ENCODE assay signal across 10 mouse cellular contexts in genomic region chr11:5892810-5893368, GRCm38 (mm10). TPM values are rescaled to one million over a fixed set of nuclear protein-coding genes. Genes with fewer than 3 reads are reported as not detected.
DNase-seq lines count a peak whose midpoint lies in the region; ATAC-seq and TF ChIP-seq lines count a peak whose summit lies in the region.
"Had no signal": no experiment of that assay in that cellular context is flagged by ENCODE, and none has a peak within 500 bp of the region (broad histone marks: within the 10 kb centered on the region; RNA-seq: fewer than 3 reads in every experiment).

No protein-coding gene starts in this region.

- no peak overlapping the region for H3K9ac ChIP-seq in hindbrain, embryonic 14.5 days
- no peak overlapping the region for H3K9ac ChIP-seq in hindbrain, embryonic 11.5 days (ENCODE audit: low read depth, low read length)
- no peak overlapping the region for H3K9ac ChIP-seq in intestine, postnatal 0 days (ENCODE audit: low read depth, low read length)

- no peak overlapping the region for H3K4me3 ChIP-seq in cerebellum, adult 2 months (replicated peaks; ENCODE audit: insufficient read depth, low read depth, low read length)
- H3K4me3 ChIP-seq in hindbrain, embryonic 14.5 days (replicated peaks; ENCODE audit: low read length), result no peak overlapping the region
- no peak overlapping the region for H3K4me3 ChIP-seq in hindbrain, embryonic 11.5 days (ENCODE audit: low read depth, low read length)
- no peak overlapping the region for H3K4me3 ChIP-seq in intestine, postnatal 0 days (ENCODE audit: low read depth, low read length)
- H3K4me3 ChIP-seq in gastrocnemius, adult 2 months, result no peak overlapping the region

- H3K36me3 ChIP-seq in hindbrain, embryonic 14.5 days (replicated peaks; ENCODE audit: control insufficient read depth, insufficient read depth), result no peaks in the 10 kb centered on the region
- H3K36me3 ChIP-seq in hindbrain, embryonic 11.5 days (ENCODE audit: control insufficient read depth, insufficient read depth, low read length), result no peaks in the 10 kb centered on the region
- H3K36me3 ChIP-seq in intestine, postnatal 0 days (ENCODE audit: control insufficient read depth, insufficient read depth), result no peaks in the 10 kb centered on the region

- TF ChIP-seq CTCF in cerebellum, adult 2 months (IDR thresholded peaks at IDR 0.05; ENCODE audit: borderline replicate concordance, insufficient read depth, low read depth, low read length), result no peak
- no peak for TF ChIP-seq CTCF in intestine, postnatal 0 days (IDR thresholded peaks at IDR 0.05; ENCODE audit: low read depth)
- TF ChIP-seq CTCF in gastrocnemius, adult 2 months (IDR thresholded peaks at IDR 0.05), result no peak

- H3K4me1 ChIP-seq in cerebellum, adult 2 months (ENCODE audit: control insufficient read depth, insufficient read depth, low read length), result peaks cover 18% of the 10 kb centered on the region
- H3K4me1 ChIP-seq in hindbrain, embryonic 14.5 days (replicated peaks; ENCODE audit: control insufficient read depth, insufficient read depth, low read length), result 0 out of 2 replicates have a peak, but pooled peaks cover 5% of the 10 kb centered on the region
- H3K4me1 ChIP-seq in hindbrain, embryonic 11.5 days (replicated peaks; ENCODE audit: control insufficient read depth, insufficient read depth, low read length), result peaks cover 5% of the 10 kb centered on the region
- H3K4me1 ChIP-seq in intestine, postnatal 0 days (replicated peaks; ENCODE audit: control insufficient read depth, insufficient read depth, low read length), result peaks cover 12% of the 10 kb centered on the region; the same call in 1 of the 2 replicates

- no peaks in the 10 kb centered on the region for H3K9me3 ChIP-seq in hindbrain, embryonic 14.5 days (ENCODE audit: control insufficient read depth, low read length)
- H3K9me3 ChIP-seq in hindbrain, embryonic 11.5 days (ENCODE audit: control insufficient read depth, low read length), result no peaks in the 10 kb centered on the region
- H3K9me3 ChIP-seq in intestine, postnatal 0 days (ENCODE audit: control insufficient read depth), result no peaks in the 10 kb centered on the region

- H3K27ac ChIP-seq in cerebellum, adult 2 months (ENCODE audit: insufficient read depth, low read length), result peak overlapping the region; percentile 67
- peak overlapping the region; percentile 51; the same call in 1 of the 2 replicates for H3K27ac ChIP-seq in hindbrain, embryonic 14.5 days
- H3K27ac ChIP-seq in hindbrain, embryonic 11.5 days (ENCODE audit: low read depth, low read length), result no peak overlapping the region
- H3K27ac ChIP-seq in intestine, postnatal 0 days (ENCODE audit: low read depth, low read length), result no peak overlapping the region
- H3K27ac ChIP-seq in gastrocnemius, adult 2 months, result no peak overlapping the region

- ATAC-seq in hindbrain, embryonic 14.5 days (ENCODE audit: low FRiP score), result no peak
- ATAC-seq in hindbrain, embryonic 11.5 days (ENCODE audit: low FRiP score), result no peak
- ATAC-seq in intestine, postnatal 0 days, result peak; percentile 57
- ATAC-seq in granulocyte monocyte progenitor cell, adult 5-6 weeks (replicated peaks; ENCODE audit: poor library complexity, severe bottlenecking), result no peak

- intact Hi-C loops in gastrocnemius, adult 2 months (cut with DNase I), result no loop called here

- no peaks in the 10 kb centered on the region for H3K27me3 ChIP-seq in cerebellum, adult 2 months (ENCODE audit: control insufficient read depth, insufficient read depth, low read length)
- peaks cover 5% of the 10 kb centered on the region; the same call in 1 of the 2 replicates for H3K27me3 ChIP-seq in hindbrain, embryonic 14.5 days (ENCODE audit: control insufficient read depth, insufficient read depth, low read length)
- no peaks in the 10 kb centered on the region for H3K27me3 ChIP-seq in hindbrain, embryonic 11.5 days (ENCODE audit: control insufficient read depth, insufficient read depth, low read length)
- no peaks in the 10 kb centered on the region for H3K27me3 ChIP-seq in intestine, postnatal 0 days (replicated peaks; ENCODE audit: control insufficient read depth, insufficient read depth, low read length)

- WGBS in cerebellum, adult 2 months, result 32% methylated on average over 4 of the region's 4 CpGs
- 38% methylated on average over 4 of the region's 4 CpGs for WGBS in hindbrain, embryonic 14.5 days
- 47% methylated on average over 4 of the region's 4 CpGs for WGBS in hindbrain, embryonic 11.5 days
- WGBS in intestine, postnatal 0 days, result 22% methylated on average over 4 of the region's 4 CpGs

- DNase-seq in cerebellum, adult 2 months, result peak in 1 of 2 experiments; percentile 54
- no peak for DNase-seq in cerebellum, postnatal 14 days
- DNase-seq in hindbrain, embryonic 14.5 days (ENCODE audit: low spot score), result no peak
- no peak for DNase-seq in hindbrain, embryonic 11.5 days (ENCODE audit: low spot score)
- peak; percentile 42 for DNase-seq in embryo, embryonic 10.5 days (ENCODE audit: low spot score)
- no peak for DNase-seq in gastrocnemius, adult 2 months

- no peak overlapping the region for H3K4me2 ChIP-seq in hindbrain, embryonic 14.5 days (replicated peaks)
- no peak overlapping the region for H3K4me2 ChIP-seq in hindbrain, embryonic 11.5 days (replicated peaks; ENCODE audit: low read depth, low read length)
- no peak overlapping the region for H3K4me2 ChIP-seq in intestine, postnatal 0 days (replicated peaks; ENCODE audit: low read depth)

- no peak for TF ChIP-seq POLR2A in cerebellum, adult 2 months (IDR thresholded peaks at IDR 0.05; ENCODE audit: borderline replicate concordance, insufficient read depth, low read length)

RNA-seq across cellular contexts. Expression of gene Myl7, which starts 5.7 kb away (rescaled TPM):
- polyA plus RNA-seq in cerebellum, adult 2 months (2012; rRNA removed), result not detected in 2 replicates
- not detected in 2 replicates for polyA plus RNA-seq in hindbrain, embryonic 14.5 days (2014; fragmentation: Nextera tagmentation; extraction: Ambion mirVana)
- 0.31 and 2.4 TPM in 2 replicates for polyA plus RNA-seq in hindbrain, embryonic 11.5 days (2014; fragmentation: Nextera tagmentation; extraction: Ambion mirVana)
- 20.9 and 22.7 TPM in 2 replicates for polyA plus RNA-seq in intestine, postnatal 0 days (2015; fragmentation: Nextera tagmentation; extraction: Ambion mirVana)
- not detected for total RNA-seq in gastrocnemius, adult 2 months (2021)
- not detected in 2 replicates for total RNA-seq in granulocyte monocyte progenitor cell, adult 5-6 weeks (2014; fragmentation: Nextera tagmentation)
- not detected in 2 replicates for total RNA-seq in granulocyte monocyte progenitor cell, adult 5-6 weeks (2017)
- total RNA-seq: hematopoietic stem cell, adult 5-6 weeks; left cerebral cortex, adult 8-10 months had no signal

RNA-seq across cellular contexts. Expression of gene Pold2, which starts 14.8 kb away (rescaled TPM):
- 47.4 and 55.0 TPM in 2 replicates for polyA plus RNA-seq in cerebellum, adult 2 months (2012; rRNA removed)
- 46.8 and 51.5 TPM in 2 replicates for polyA plus RNA-seq in hindbrain, embryonic 14.5 days (2014; fragmentation: Nextera tagmentation; extraction: Ambion mirVana)
- polyA plus RNA-seq in hindbrain, embryonic 11.5 days (2014; fragmentation: Nextera tagmentation; extraction: Ambion mirVana), result 78.4 and 86.3 TPM in 2 replicates
- polyA plus RNA-seq in intestine, postnatal 0 days (2015; fragmentation: Nextera tagmentation; extraction: Ambion mirVana), result 32.3 and 32.7 TPM in 2 replicates
- total RNA-seq in gastrocnemius, adult 2 months (2021), result 10 to 100 TPM; 39.7 to 48.5 TPM
- total RNA-seq in granulocyte monocyte progenitor cell, adult 5-6 weeks (2014; fragmentation: Nextera tagmentation), result 84.1 and 88.5 TPM in 2 replicates
- total RNA-seq in granulocyte monocyte progenitor cell, adult 5-6 weeks (2017), result 55.8 and 95.4 TPM in 2 replicates

RNA-seq across cellular contexts. Expression of gene Aebp1, which starts 31.1 kb away (rescaled TPM):
- 10.3 and 13.2 TPM in 2 replicates for polyA plus RNA-seq in cerebellum, adult 2 months (2012; rRNA removed)
- polyA plus RNA-seq in hindbrain, embryonic 14.5 days (2014; fragmentation: Nextera tagmentation; extraction: Ambion mirVana), result 19.7 and 24.4 TPM in 2 replicates
- polyA plus RNA-seq in hindbrain, embryonic 11.5 days (2014; fragmentation: Nextera tagmentation; extraction: Ambion mirVana), result 19.0 and 20.4 TPM in 2 replicates
- 15.0 and 15.8 TPM in 2 replicates for polyA plus RNA-seq in intestine, postnatal 0 days (2015; fragmentation: Nextera tagmentation; extraction: Ambion mirVana)
- 10 to 100 TPM; 52.8 to 72.3 TPM for total RNA-seq in gastrocnemius, adult 2 months (2021)
- total RNA-seq in granulocyte monocyte progenitor cell, adult 5-6 weeks (2014; fragmentation: Nextera tagmentation), result not detected in 2 replicates
- not detected in 2 replicates for total RNA-seq in granulocyte monocyte progenitor cell, adult 5-6 weeks (2017)

RNA-seq across cellular contexts. Expression of gene Polm, which starts 55.1 kb away (rescaled TPM):
- 15.0 and 19.3 TPM in 2 replicates for polyA plus RNA-seq in cerebellum, adult 2 months (2012; rRNA removed)
- polyA plus RNA-seq in hindbrain, embryonic 14.5 days (2014; fragmentation: Nextera tagmentation; extraction: Ambion mirVana), result 4.7 TPM in 2 replicates
- polyA plus RNA-seq in hindbrain, embryonic 11.5 days (2014; fragmentation: Nextera tagmentation; extraction: Ambion mirVana), result 5.6 and 6.9 TPM in 2 replicates
- polyA plus RNA-seq in intestine, postnatal 0 days (2015; fragmentation: Nextera tagmentation; extraction: Ambion mirVana), result 9.0 and 9.2 TPM in 2 replicates
- total RNA-seq in gastrocnemius, adult 2 months (2021), result 1 to 10 TPM; 1.7 to 3.1 TPM
- 0.73 and 2.3 TPM in 2 replicates for total RNA-seq in granulocyte monocyte progenitor cell, adult 5-6 weeks (2014; fragmentation: Nextera tagmentation)
- total RNA-seq in granulocyte monocyte progenitor cell, adult 5-6 weeks (2017), result 0.26 TPM in 1 of 2 replicates, not detected in the other

RNA-seq across cellular contexts. Expression of gene Gck, which starts 57.0 kb away (rescaled TPM):
- 0.74 and 1.1 TPM in 2 replicates for polyA plus RNA-seq in cerebellum, adult 2 months (2012; rRNA removed)
- polyA plus RNA-seq in hindbrain, embryonic 14.5 days (2014; fragmentation: Nextera tagmentation; extraction: Ambion mirVana), result 3.9 and 4.2 TPM in 2 replicates
- 2.9 and 3.0 TPM in 2 replicates for polyA plus RNA-seq in hindbrain, embryonic 11.5 days (2014; fragmentation: Nextera tagmentation; extraction: Ambion mirVana)
- polyA plus RNA-seq in intestine, postnatal 0 days (2015; fragmentation: Nextera tagmentation; extraction: Ambion mirVana), result 0.44 TPM in 2 replicates
- 1 to 10 TPM; 1.8 to 7.8 TPM for total RNA-seq in gastrocnemius, adult 2 months (2021)
- total RNA-seq in granulocyte monocyte progenitor cell, adult 5-6 weeks (2014; fragmentation: Nextera tagmentation), result not detected in 2 replicates
- total RNA-seq in granulocyte monocyte progenitor cell, adult 5-6 weeks (2017), result not detected in 2 replicates
- total RNA-seq: hematopoietic stem cell, adult 5-6 weeks had no signal

Comparison
In these comparisons a context has a peak if more than half of its experiments do, and no peak if none do; other contexts are left out.
1. H3K27ac ChIP-seq: peak in cerebellum, adult 2 months (single experiment) and hindbrain, embryonic 14.5 days (single experiment); none in hindbrain, embryonic 11.5 days (single experiment), intestine, postnatal 0 days (single experiment) and gastrocnemius, adult 2 months (single experiment).